Mouse (Mus musculus): ENCODE results near the gene Ccdc177.

- TF ChIP-seq CTCF (IDR thresholded peaks at IDR 0.05; ENCODE audit: low read depth, low read length) (no peak), GATA1 (IDR thresholded peaks at IDR 0.05; ENCODE audit: borderline replicate concordance, low read length) (no peak)
Measured at GRCm38 (mm10) chr12:80790700-80791570, 30.4 kb upstream of the Ccdc177 start.
